Mouse (Mus musculus) bone marrow macrophage, adult 2 months (primary cell): Measurements from ENCODE around the gene Prkce.

ENCODE experiments used
- CTCF ChIP-seq: IDR thresholded peaks from 2 replicates; pipeline ENCODE4 v1.5.1; 2012; ENCODE audit warnings: low read depth, mild to moderate bottlenecking, low read length, moderate library complexity
- POLR2A ChIP-seq: IDR thresholded peaks from 2 replicates; pipeline ENCODE4 v1.6.1; 2012; ENCODE audit warnings: mild to moderate bottlenecking, low read depth, low read length, borderline replicate concordance

DNA sequence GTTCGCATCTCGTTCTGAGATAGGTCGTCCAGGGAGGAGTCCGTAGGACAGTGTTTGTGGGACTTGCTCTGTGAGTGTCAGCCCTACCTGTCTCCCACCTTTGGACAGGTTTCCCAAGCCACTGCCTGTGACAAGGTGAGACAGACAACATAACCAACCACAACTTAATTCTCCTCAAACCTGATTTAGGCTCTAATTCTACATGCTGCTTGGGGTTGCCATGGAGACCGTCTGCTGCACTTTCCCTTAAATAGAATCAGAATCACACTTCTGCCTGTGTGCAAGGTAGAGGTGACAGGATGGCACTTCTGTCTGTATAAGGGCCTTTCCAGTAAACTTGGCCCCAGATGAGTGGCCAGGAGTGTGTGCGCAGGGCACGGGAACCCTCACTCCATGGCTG lies 248.4 kb downstream of the Prkce start:
- TF ChIP-seq CTCF (no peak), POLR2A (no peak)
